Mouse (Mus musculus) limb, embryonic 12.5 days (tissue): ENCODE measurements around the gene Selenoo. TPM values are rescaled to one million over a fixed set of nuclear protein-coding genes. Genes with fewer than 3 reads are reported as not detected.

Source experiments
- ATAC-seq: fragments of 200-750 bp; cut with Nextera tagmentation; 2 replicates; pipeline ENCODE4 v1.8.0; 2017; ENCODE audit warnings: low read depth, moderate TSS enrichment; ENCODE audit not compliant: insufficient number of reproducible peaks, insufficient read depth, low FRiP score, low TSS enrichment
- H3K27ac ChIP-seq: fragments of 300-500 bp; sonication (generic); 2 replicates; pipeline ENCODE4 v1.5.1; 2016; ENCODE audit warnings: mild to moderate bottlenecking, moderate library complexity
- H3K27me3 ChIP-seq: fragments of 300-500 bp; sonication (generic); 2 replicates; pipeline ENCODE4 v1.6.1; 2016; ENCODE audit warnings: mild to moderate bottlenecking, moderate library complexity
- H3K36me3 ChIP-seq: fragments of 300-500 bp; sonication (generic); 2 replicates; pipeline ENCODE4 v1.6.1; 2016; ENCODE audit warnings: mild to moderate bottlenecking, moderate library complexity
- H3K4me1 ChIP-seq: fragments of 300-500 bp; sonication (generic); replicated peaks from 2 replicates; pipeline ENCODE4 v1.6.1; 2016
- H3K4me2 ChIP-seq: fragments of 300-500 bp; sonication (generic); 2 replicates; pipeline ENCODE4 v1.6.1; 2016; ENCODE audit warnings: mild to moderate bottlenecking, moderate library complexity
- H3K4me3 ChIP-seq: fragments of 300-500 bp; sonication (generic); replicated peaks from 2 replicates; pipeline ENCODE4 v1.5.1; 2016; ENCODE audit warnings: mild to moderate bottlenecking
- H3K9ac ChIP-seq: fragments of 300-500 bp; sonication (generic); replicated peaks from 2 replicates; pipeline ENCODE4 v1.6.1; 2016; ENCODE audit warnings: mild to moderate bottlenecking, moderate library complexity
- H3K9me3 ChIP-seq: fragments of 300-500 bp; sonication (generic); 2 replicates; pipeline ENCODE4 v1.6.1; 2016; ENCODE audit warnings: mild to moderate bottlenecking, moderate library complexity
- WGBS: fragments of 180-500 bp; shearing (Covaris S2); methylation state at CpG from one replicate; pipeline ENCODE4 v1.1.7; 2016; 5-methylcytosine and 5-hydroxymethylcytosine counted together
- polyA plus RNA-seq: library from polyadenylated mRNA; unstranded; fragments of >200 nt; fragmentation: Nextera tagmentation; extraction: Ambion mirVana; gene quantifications from 2 replicates; pipeline ENCODE4 v1.2.1, GENCODE M21; 2016

Selenoo gene
- 19.2 and 21.1 TPM in 2 replicates for polyA plus RNA-seq

- peak; percentile 86 for ATAC-seq
- no peaks in the 10 kb centered on the region for H3K27me3 ChIP-seq
- H3K36me3 ChIP-seq = peaks cover 57% of the 10 kb centered on the region
- H3K4me1 ChIP-seq = peaks cover 21% of the 10 kb centered on the region
- H3K4me3 ChIP-seq = peak within 1 kb of the TSS; percentile 99
- H3K27ac ChIP-seq = peak within 1 kb of the TSS; percentile 69
- WGBS = 1% methylated on average over 38 of the region's 38 CpGs
- peak within 1 kb of the TSS; percentile 99 for H3K4me2 ChIP-seq
- no peaks in the 10 kb centered on the region for H3K9me3 ChIP-seq
- H3K9ac ChIP-seq = peak within 1 kb of the TSS; percentile 94
These were observed at the start of gene Selenoo for GRCm38 (mm10) chr15:89088607-89089247. TSS of gene Selenoo (plus strand) at chr15:89089084.

GRCm38 (mm10) chr15:89044381-89044780, 44.5 kb upstream of the Selenoo start:
- H3K4me3 ChIP-seq = no peak overlapping the region
- H3K27ac ChIP-seq = no peak overlapping the region
- H3K9ac ChIP-seq = no peak overlapping the region
- H3K4me1 ChIP-seq = no peaks in the 10 kb centered on the region
- 0 out of 2 replicates have a peak, but pooled peaks cover 10% of the 10 kb centered on the region for H3K9me3 ChIP-seq
- H3K4me2 ChIP-seq = no peak overlapping the region
- no peak for ATAC-seq
- WGBS = 72% methylated on average over 5 of the region's 5 CpGs
- H3K27me3 ChIP-seq = no peaks in the 10 kb centered on the region
- H3K36me3 ChIP-seq = no peaks in the 10 kb centered on the region

DNA sequence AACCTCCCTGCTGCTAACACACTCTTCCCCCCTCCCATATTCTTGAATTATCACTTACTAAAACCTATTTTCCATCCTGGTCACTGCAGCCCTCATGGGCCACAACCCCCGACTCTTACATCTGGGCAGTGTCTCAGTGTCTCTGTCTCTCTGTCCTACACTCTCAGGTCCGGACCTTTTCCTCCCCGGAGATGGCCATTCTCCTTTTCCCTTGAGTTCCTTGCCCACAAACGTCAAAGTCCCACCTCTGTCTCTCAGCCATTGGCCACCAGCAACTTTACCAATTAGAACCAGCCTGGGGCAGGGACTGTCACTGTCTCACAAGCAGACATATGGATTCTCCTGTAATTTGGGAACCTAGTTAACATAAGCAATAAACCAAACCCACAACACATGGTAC, 42.5 kb upstream of the Selenoo start:
- Histone ChIP-seq H3K4me3 (no peak overlapping the region), H3K36me3 (no peaks in the 10 kb centered on the region), H3K4me2 (no peak overlapping the region), H3K9me3 (0 out of 2 replicates have a peak, but pooled peaks cover 10% of the 10 kb centered on the region), H3K4me1 (no peaks in the 10 kb centered on the region), H3K27me3 (no peaks in the 10 kb centered on the region), H3K27ac (no peak overlapping the region), H3K9ac (no peak overlapping the region)
- no peak for ATAC-seq
- 70% methylated on average over 4 of the region's 4 CpGs for WGBS

DNA sequence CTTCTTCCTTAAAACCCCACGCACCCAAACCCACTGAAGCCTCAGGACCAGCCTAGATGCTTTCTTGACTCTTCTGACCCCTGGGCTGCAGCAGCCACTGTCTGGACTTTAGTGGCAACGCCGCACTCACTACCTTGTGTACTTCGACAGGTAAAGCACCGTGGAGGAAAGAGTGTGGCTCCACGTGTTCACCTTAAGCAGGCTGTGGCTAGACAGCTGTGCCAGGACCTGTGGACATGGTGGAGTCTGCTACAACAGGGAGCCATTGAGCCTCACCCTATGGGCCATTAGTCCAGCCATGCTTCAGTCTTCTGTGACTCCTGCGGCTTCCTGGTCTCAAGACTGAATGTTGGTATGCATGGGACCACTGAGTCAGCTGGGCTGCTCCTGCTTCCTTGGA, 34.2 kb upstream of the Selenoo start:
- Histone ChIP-seq H3K36me3 (no peaks in the 10 kb centered on the region), H3K9ac (no peak overlapping the region), H3K4me3 (no peak overlapping the region), H3K27me3 (peaks cover 49% of the 10 kb centered on the region), H3K27ac (no peak overlapping the region), H3K4me2 (no peak overlapping the region), H3K4me1 (no peaks in the 10 kb centered on the region), H3K9me3 (no peaks in the 10 kb centered on the region)
- no peak for ATAC-seq
- WGBS = 91% methylated on average over 7 of the region's 7 CpGs

- Histone ChIP-seq H3K4me3 (peak overlapping the region; percentile 75), H3K27ac (no peak overlapping the region), H3K27me3 (peaks cover 85% of the 10 kb centered on the region), H3K36me3 (no peaks in the 10 kb centered on the region), H3K4me1 (peaks cover 5% of the 10 kb centered on the region), H3K4me2 (peak overlapping the region; percentile 95), H3K9me3 (no peaks in the 10 kb centered on the region), H3K9ac (peak overlapping the region; percentile 81)
- no peak for ATAC-seq
- 24% methylated on average over 6 of the region's 6 CpGs for WGBS
These were observed 30.1 kb upstream of the Selenoo start for GRCm38 (mm10) chr15:89058736-89059135.

- H3K4me1 ChIP-seq = peaks cover 5% of the 10 kb centered on the region
- H3K27ac ChIP-seq = no peak within 1 kb of the TSS
- whole genome bisulfite sequencing = 1% methylated on average over 50 of the region's 57 CpGs
- H3K4me3 ChIP-seq = peak within 1 kb of the TSS; percentile 75
- peaks cover 91% of the 10 kb centered on the region for H3K27me3 ChIP-seq
- ATAC-seq = no peak; the same call in 1 of the 2 replicates
- peak within 1 kb of the TSS; percentile 95 for H3K4me2 ChIP-seq
- no peaks in the 10 kb centered on the region for H3K9me3 ChIP-seq
- H3K36me3 ChIP-seq = no peaks in the 10 kb centered on the region
- H3K9ac ChIP-seq = peak within 1 kb of the TSS; percentile 81
These were observed 29.5 kb upstream of the Selenoo start, which contains the start of gene Panx2 for GRCm38 (mm10) chr15:89059161-89059931. TSS of gene Panx2 (plus strand) at chr15:89059734.

GRCm38 (mm10) chr15:89060032-89060681, 28.7 kb upstream of the Selenoo start:
- H3K27me3 ChIP-seq = peaks cover 91% of the 10 kb centered on the region
- 0 out of 2 replicates have a peak, but pooled peaks have one; percentile 24 for ATAC-seq
- H3K27ac ChIP-seq = no peak overlapping the region
- H3K4me1 ChIP-seq = peaks cover 5% of the 10 kb centered on the region
- peak overlapping the region; percentile 95 for H3K4me2 ChIP-seq
- H3K9ac ChIP-seq = peak overlapping the region; percentile 81
- H3K36me3 ChIP-seq = no peaks in the 10 kb centered on the region
- WGBS = 2% methylated on average over 39 of the region's 48 CpGs
- peak overlapping the region; percentile 75 for H3K4me3 ChIP-seq
- H3K9me3 ChIP-seq = no peaks in the 10 kb centered on the region

- Histone ChIP-seq H3K27ac (no peak overlapping the region), H3K36me3 (no peaks in the 10 kb centered on the region), H3K4me1 (peaks cover 5% of the 10 kb centered on the region), H3K4me2 (peak overlapping the region; percentile 95; the same call in 1 of the 2 replicates), H3K9ac (no peak overlapping the region), H3K9me3 (no peaks in the 10 kb centered on the region), H3K27me3 (peaks cover 87% of the 10 kb centered on the region), H3K4me3 (peak overlapping the region; percentile 75; the same call in 1 of the 2 replicates)
- 0 out of 2 replicates have a peak, but pooled peaks have one; percentile 34 for ATAC-seq
- 82% methylated on average over 12 of the region's 12 CpGs for WGBS
These were observed 27.9 kb upstream of the Selenoo start for GRCm38 (mm10) chr15:89060811-89061460.

GRCm38 (mm10) chr15:89061761-89062517, 26.9 kb upstream of the Selenoo start:
- Histone ChIP-seq H3K4me3 (no peak overlapping the region), H3K4me2 (no peak overlapping the region), H3K27ac (no peak overlapping the region), H3K9me3 (no peaks in the 10 kb centered on the region), H3K27me3 (peaks cover 89% of the 10 kb centered on the region), H3K36me3 (no peaks in the 10 kb centered on the region), H3K4me1 (peaks cover 5% of the 10 kb centered on the region), H3K9ac (no peak overlapping the region)
- ATAC-seq = no peak
- 91% methylated on average over 6 of the region's 6 CpGs for WGBS

DNA sequence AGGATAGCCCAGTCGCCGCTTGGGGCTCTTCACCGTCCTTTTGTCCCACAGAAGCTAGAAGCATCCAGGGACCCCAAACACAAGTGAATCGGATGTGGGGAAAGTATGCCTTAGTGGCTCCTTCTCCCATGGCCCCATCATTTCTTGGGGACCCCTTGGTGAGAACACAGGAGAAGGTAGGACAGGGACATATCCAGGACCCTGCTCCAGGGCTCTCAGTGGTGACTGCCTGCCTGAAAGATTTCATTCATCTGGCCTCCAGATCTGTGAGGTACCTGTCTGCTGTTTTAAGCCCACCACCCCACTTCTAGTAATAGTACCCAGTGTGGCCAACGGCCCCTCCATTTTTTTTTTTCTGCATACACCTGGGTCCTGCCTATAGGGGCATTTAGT, 26.4 kb upstream of the Selenoo start:
- Histone ChIP-seq H3K4me3 (no peak overlapping the region), H3K27me3 (peaks cover 91% of the 10 kb centered on the region), H3K9me3 (no peaks in the 10 kb centered on the region), H3K4me1 (peaks cover 8% of the 10 kb centered on the region), H3K27ac (no peak overlapping the region), H3K4me2 (no peak overlapping the region), H3K9ac (no peak overlapping the region), H3K36me3 (no peaks in the 10 kb centered on the region)
- ATAC-seq = no peak
- 93% methylated on average over 5 of the region's 5 CpGs for WGBS
